Mouse (Mus musculus) spleen, adult 2 months (tissue): ENCODE measurements around the gene Thy1.

Experiments used
- CTCF ChIP-seq: fragments of 200-500 bp; IDR thresholded peaks from 2 replicates; pipeline ENCODE4 v1.5.1; 2011; ENCODE audit warnings: mild to moderate bottlenecking, inconsistent platforms; ENCODE audit not compliant: insufficient read depth, insufficient read length, insufficient replicate concordance; ENCODE audit errors: extremely low read depth
- POLR2A ChIP-seq: fragments of 200-500 bp; IDR thresholded peaks from 2 replicates; pipeline ENCODE4 v1.6.1; 2011; ENCODE audit warnings: low read depth, low read length, inconsistent platforms

GRCm38 (mm10) chr9:44022100-44022847 lies 20.9 kb upstream of the Thy1 start:
- TF ChIP-seq CTCF (no peak), POLR2A (no peak)
